Mouse (Mus musculus): ENCODE data around the gene Dgki. TPM values are rescaled to one million over a fixed set of nuclear protein-coding genes. Genes with fewer than 3 reads are reported as not detected.

Dgki gene
- total and polyA plus RNA-seq, 3 experiments, result 0.05 TPM; not detected in 2

GRCm38 (mm10) chr6:37051652-37052051 lies 248.3 kb downstream of the Dgki start:
- H3K4me1 ChIP-seq (ENCODE audit: insufficient read depth, low read depth, low read length), result no peaks in the 10 kb centered on the region
- TF ChIP-seq CTCF (IDR thresholded peaks at IDR 0.05; ENCODE audit: low read depth, low read length) (no peak), TAL1 (conservative IDR thresholded peaks at IDR 0.05; ENCODE audit: low read depth, low read length) (no peak), GATA2 (IDR thresholded peaks at IDR 0.05; ENCODE audit: borderline replicate concordance, low read depth, low read length) (no peak), GATA1 (IDR thresholded peaks at IDR 0.05; ENCODE audit: borderline replicate concordance, low read length) (no peak), POLR2AphosphoS5 (IDR thresholded peaks at IDR 0.05; ENCODE audit: insufficient replicate concordance, low read depth, low read length) (no peak)
- no peaks in the 10 kb centered on the region for H3K36me3 ChIP-seq (replicated peaks)
- no peak overlapping the region for H3K4me3 ChIP-seq (ENCODE audit: low read depth, low read length)
- DNase-seq (ENCODE audit: low spot score) (no peak), ATAC-seq (ENCODE audit: extremely low read depth, insufficient number of reproducible peaks, low FRiP score, poor library complexity, severe bottlenecking) (no peak)
- H3K9me3 ChIP-seq (replicated peaks), result no peaks in the 10 kb centered on the region
- no peaks in the 10 kb centered on the region for H3K27me3 ChIP-seq (ENCODE audit: insufficient read depth, low read length)

GRCm38 (mm10) chr6:37051150-37051549 lies 248.8 kb downstream of the Dgki start:
- DNase-seq (ENCODE audit: low spot score), result no peak
- Histone ChIP-seq H3K4me3 (ENCODE audit: low read depth, low read length) (no peak overlapping the region), H3K4me1 (ENCODE audit: insufficient read depth, low read depth, low read length) (no peaks in the 10 kb centered on the region), H3K9me3 (replicated peaks) (no peaks in the 10 kb centered on the region), H3K36me3 (replicated peaks) (no peaks in the 10 kb centered on the region), H3K27me3 (ENCODE audit: insufficient read depth, low read length) (no peaks in the 10 kb centered on the region)
- no peak for ATAC-seq (ENCODE audit: extremely low read depth, insufficient number of reproducible peaks, low FRiP score, poor library complexity, severe bottlenecking)
- TF ChIP-seq GATA1 (IDR thresholded peaks at IDR 0.05; ENCODE audit: borderline replicate concordance, low read length) (no peak), CTCF (IDR thresholded peaks at IDR 0.05; ENCODE audit: low read depth, low read length) (no peak), TAL1 (conservative IDR thresholded peaks at IDR 0.05; ENCODE audit: low read depth, low read length) (no peak), GATA2 (IDR thresholded peaks at IDR 0.05; ENCODE audit: borderline replicate concordance, low read depth, low read length) (no peak), POLR2AphosphoS5 (IDR thresholded peaks at IDR 0.05; ENCODE audit: insufficient replicate concordance, low read depth, low read length) (no peak)

DNA sequence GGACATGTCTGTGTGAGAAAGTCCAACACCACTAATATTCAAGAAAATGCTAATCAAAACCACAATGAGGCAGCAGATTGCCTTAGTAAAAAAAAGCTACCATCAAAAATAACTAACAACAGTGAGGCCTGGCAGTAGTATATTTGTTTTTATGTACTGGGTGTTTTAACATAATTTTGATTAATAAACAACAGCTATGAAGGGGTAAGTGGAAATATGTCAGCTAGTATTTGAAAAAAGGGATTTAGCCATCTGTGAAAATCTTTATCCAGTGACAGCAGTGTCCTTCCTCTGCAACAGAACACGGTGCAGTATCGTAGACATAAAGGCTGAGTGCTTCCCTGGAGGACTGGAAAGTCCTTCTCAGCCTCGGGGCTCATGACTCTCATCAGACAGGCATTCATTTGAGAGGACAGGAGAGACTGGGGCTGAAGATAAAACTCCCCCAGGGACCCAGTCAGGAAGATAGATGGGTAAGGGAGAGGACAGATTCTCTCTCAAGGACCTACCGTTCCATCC lies 252.3 kb downstream of the Dgki start:
- DNase-seq (ENCODE audit: low spot score) (no peak), ATAC-seq (ENCODE audit: extremely low read depth, insufficient number of reproducible peaks, low FRiP score, poor library complexity, severe bottlenecking) (no peak)
- no peaks in the 10 kb centered on the region for H3K36me3 ChIP-seq (replicated peaks)
- H3K4me3 ChIP-seq (ENCODE audit: low read depth, low read length), result no peak overlapping the region
- no peaks in the 10 kb centered on the region for H3K4me1 ChIP-seq (ENCODE audit: insufficient read depth, low read depth, low read length)
- no peaks in the 10 kb centered on the region for H3K27me3 ChIP-seq (ENCODE audit: insufficient read depth, low read length)
- TF ChIP-seq CTCF (IDR thresholded peaks at IDR 0.05; ENCODE audit: low read depth, low read length), result no peak
- no peaks in the 10 kb centered on the region for H3K9me3 ChIP-seq (replicated peaks)

GRCm38 (mm10) chr6:37046152-37046788 lies 253.7 kb downstream of the Dgki start:
- ATAC-seq (ENCODE audit: extremely low read depth, insufficient number of reproducible peaks, low FRiP score, poor library complexity, severe bottlenecking) (no peak), DNase-seq (ENCODE audit: low spot score) (no peak)
- Histone ChIP-seq H3K9me3 (replicated peaks) (no peaks in the 10 kb centered on the region), H3K4me1 (ENCODE audit: insufficient read depth, low read depth, low read length) (no peaks in the 10 kb centered on the region), H3K27me3 (ENCODE audit: insufficient read depth, low read length) (no peaks in the 10 kb centered on the region), H3K36me3 (replicated peaks) (no peaks in the 10 kb centered on the region), H3K4me3 (ENCODE audit: low read depth, low read length) (no peak overlapping the region)
- TF ChIP-seq TAL1 (conservative IDR thresholded peaks at IDR 0.05; ENCODE audit: low read depth, low read length) (no peak), CTCF (IDR thresholded peaks at IDR 0.05; ENCODE audit: low read depth, low read length) (no peak), POLR2AphosphoS5 (IDR thresholded peaks at IDR 0.05; ENCODE audit: insufficient replicate concordance, low read depth, low read length) (no peak), GATA2 (IDR thresholded peaks at IDR 0.05; ENCODE audit: borderline replicate concordance, low read depth, low read length) (no peak), GATA1 (IDR thresholded peaks at IDR 0.05; ENCODE audit: borderline replicate concordance, low read length) (no peak)

DNA sequence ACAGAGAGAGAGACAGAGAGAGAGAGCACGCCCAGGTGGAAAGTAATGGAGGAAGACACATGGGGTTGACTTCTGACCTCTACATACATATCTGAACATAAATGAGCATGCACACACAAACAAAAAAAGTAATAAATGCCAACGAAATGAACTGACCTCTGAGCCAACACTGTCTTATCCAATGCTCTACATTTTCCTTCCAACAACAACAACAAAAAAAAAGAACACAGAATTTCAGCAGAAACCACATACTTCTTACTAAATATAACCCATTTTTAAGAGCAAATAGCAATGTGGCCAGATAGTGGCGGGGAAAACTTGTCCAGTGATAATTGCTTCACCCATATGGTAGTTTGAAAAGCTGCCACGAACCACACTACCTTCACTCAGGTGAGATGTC lies 255.2 kb downstream of the Dgki start:
- ATAC-seq (ENCODE audit: extremely low read depth, insufficient number of reproducible peaks, low FRiP score, poor library complexity, severe bottlenecking), result no peak

GRCm38 (mm10) chr6:37038444-37038843 lies 261.5 kb downstream of the Dgki start:
- Histone ChIP-seq H3K4me1 (ENCODE audit: insufficient read depth, low read depth, low read length) (no peaks in the 10 kb centered on the region), H3K27me3 (ENCODE audit: insufficient read depth, low read length) (no peaks in the 10 kb centered on the region), H3K36me3 (replicated peaks) (no peaks in the 10 kb centered on the region), H3K4me3 (ENCODE audit: low read depth, low read length) (peak overlapping the region; percentile 18; the same call in 1 of the 2 replicates), H3K9me3 (replicated peaks) (peaks cover 4% of the 10 kb centered on the region; the same call in 1 of the 2 replicates)
- no peak for TF ChIP-seq GATA2 (IDR thresholded peaks at IDR 0.05; ENCODE audit: borderline replicate concordance, low read depth, low read length)
- no peak for TF ChIP-seq TAL1 (conservative IDR thresholded peaks at IDR 0.05; ENCODE audit: low read depth, low read length)
- no peak for TF ChIP-seq GATA1 (IDR thresholded peaks at IDR 0.05; ENCODE audit: borderline replicate concordance, low read length)
- TF ChIP-seq POLR2AphosphoS5 (IDR thresholded peaks at IDR 0.05; ENCODE audit: insufficient replicate concordance, low read depth, low read length), result no peak
- TF ChIP-seq CTCF (IDR thresholded peaks at IDR 0.05; ENCODE audit: low read depth, low read length), result no peak
- DNase-seq (ENCODE audit: low spot score), result no peak
- ATAC-seq (ENCODE audit: extremely low read depth, insufficient number of reproducible peaks, low FRiP score, poor library complexity, severe bottlenecking), result no peak

More for the DNA sequence above, 255.2 kb downstream of the Dgki start:
- no peaks in the 10 kb centered on the region for H3K4me1 ChIP-seq (ENCODE audit: insufficient read depth, low read depth, low read length)
- no peaks in the 10 kb centered on the region for H3K27me3 ChIP-seq (ENCODE audit: insufficient read depth, low read length)
- H3K4me3 ChIP-seq (ENCODE audit: low read depth, low read length), result no peak overlapping the region
- no peaks in the 10 kb centered on the region for H3K36me3 ChIP-seq (replicated peaks)
- H3K9me3 ChIP-seq (replicated peaks), result no peaks in the 10 kb centered on the region
- no peak for DNase-seq (ENCODE audit: low spot score)
- TF ChIP-seq CTCF (IDR thresholded peaks at IDR 0.05; ENCODE audit: low read depth, low read length), result no peak
- TF ChIP-seq TAL1 (conservative IDR thresholded peaks at IDR 0.05; ENCODE audit: low read depth, low read length), result no peak
- no peak for TF ChIP-seq POLR2AphosphoS5 (IDR thresholded peaks at IDR 0.05; ENCODE audit: insufficient replicate concordance, low read depth, low read length)
- no peak for TF ChIP-seq GATA1 (IDR thresholded peaks at IDR 0.05; ENCODE audit: borderline replicate concordance, low read length)
- no peak for TF ChIP-seq GATA2 (IDR thresholded peaks at IDR 0.05; ENCODE audit: borderline replicate concordance, low read depth, low read length)
